Mouse (Mus musculus) bone marrow macrophage, adult 2 months (primary cell): ENCODE data around the gene Natd1.

Source experiments
- CTCF ChIP-seq: IDR thresholded peaks from 2 replicates; pipeline ENCODE4 v1.5.1; 2012; ENCODE audit warnings: low read depth, mild to moderate bottlenecking, low read length, moderate library complexity
- POLR2A ChIP-seq: IDR thresholded peaks from 2 replicates; pipeline ENCODE4 v1.6.1; 2012; ENCODE audit warnings: mild to moderate bottlenecking, low read depth, low read length, borderline replicate concordance

DNA sequence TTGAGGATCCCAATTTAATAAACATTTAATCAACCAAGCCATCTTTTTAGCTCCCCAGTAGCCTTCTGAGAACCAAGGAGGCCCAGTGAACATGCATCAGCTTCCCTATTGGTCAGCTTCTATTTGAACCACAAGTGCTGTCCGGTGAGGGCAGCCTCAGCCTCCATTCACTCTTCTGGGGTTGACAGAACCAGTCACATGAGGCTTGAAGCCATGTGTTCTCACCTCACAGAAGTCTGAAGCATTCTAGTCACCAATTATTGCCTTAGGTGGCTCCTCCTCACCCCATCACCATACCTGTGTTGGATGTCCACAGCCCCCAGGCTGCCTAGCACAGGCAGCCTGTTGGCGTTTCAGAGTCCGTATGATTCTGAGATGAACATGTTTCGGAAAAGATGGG is 44.4 kb upstream of the Natd1 start:
- TF ChIP-seq POLR2A (no peak), CTCF (no peak)
